Mouse (Mus musculus): ENCODE results near the gene Olfr1223. TPM values are rescaled to one million over a fixed set of nuclear protein-coding genes. Genes with fewer than 3 reads are reported as not detected.
"Not testable (repeated sequence)": the region's sequence is repeated elsewhere in the genome, so short reads cannot be mapped to it uniquely, and the experiment has no call there.

Olfr1223 gene
- not detected in 2 replicates for polyA plus RNA-seq (2015; fragmentation: Nextera tagmentation; extraction: Ambion mirVana)

DNA sequence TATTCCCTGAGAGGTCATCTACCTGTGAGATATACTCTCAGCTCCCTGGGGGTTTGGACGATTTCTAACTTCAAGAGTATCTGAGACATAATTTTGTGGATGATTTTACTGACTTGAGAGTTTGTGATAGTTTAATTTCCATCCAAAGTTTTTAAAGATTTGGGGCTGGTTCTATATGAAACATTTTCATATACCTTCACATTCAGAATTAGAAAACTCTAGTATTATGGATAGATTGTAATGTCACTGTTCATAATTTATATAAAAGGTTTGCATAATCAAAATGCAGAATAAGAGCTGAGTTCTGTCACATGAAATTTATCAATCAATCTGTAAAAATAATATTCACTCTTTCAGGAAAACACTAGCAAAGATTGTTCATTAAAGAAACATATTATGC, at the start of gene Olfr1223:
Gene Olfr1223, minus strand, starts transcription at position 101 of the 400 bp plus-strand sequence.
- no peak within 1 kb of the TSS for H3K4me2 ChIP-seq
- no peaks in the 10 kb centered on the region for H3K4me1 ChIP-seq
- H3K4me3 ChIP-seq (replicated peaks) = no peak within 1 kb of the TSS
- H3K9me3 ChIP-seq (replicated peaks) = no peaks in the 10 kb centered on the region
- H3K9ac ChIP-seq (replicated peaks) = no peak within 1 kb of the TSS
- no peak for ATAC-seq (ENCODE audit: low FRiP score)
- H3K36me3 ChIP-seq = no peaks in the 10 kb centered on the region
- H3K27me3 ChIP-seq (replicated peaks) = no peaks in the 10 kb centered on the region
- H3K27ac ChIP-seq (replicated peaks) = no peak within 1 kb of the TSS
- WGBS = 79% methylated on average over 1 of the region's 1 CpGs

DNA sequence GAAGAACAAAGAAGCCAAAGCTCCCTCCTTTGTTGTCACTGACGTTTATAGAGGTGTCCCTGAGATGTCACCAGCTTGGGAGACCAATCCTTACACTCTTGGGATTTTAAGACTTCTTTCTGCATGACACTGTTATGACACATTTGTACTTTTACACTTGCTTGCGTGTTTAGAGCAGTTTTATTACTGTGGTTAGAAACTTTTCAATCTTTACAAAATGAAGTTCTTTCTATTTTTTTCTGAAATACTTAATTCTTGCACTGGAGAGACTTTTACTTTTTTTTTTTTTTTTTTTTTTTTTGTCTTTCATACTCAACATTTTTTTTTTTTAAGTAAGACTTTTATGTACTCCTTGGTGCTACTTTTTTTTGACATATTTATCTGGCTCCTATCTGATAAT, 48.6 kb upstream of the Olfr1223 start, which contains the start of gene Olfr1226:
Gene Olfr1226, minus strand, starts transcription at position 101 of the 400 bp plus-strand sequence.
- H3K4me2 ChIP-seq = no peak within 1 kb of the TSS
- WGBS = 62% methylated on average over 2 of the region's 2 CpGs
- H3K27me3 ChIP-seq (replicated peaks) = no peaks in the 10 kb centered on the region
- no peak for ATAC-seq (ENCODE audit: low FRiP score)
- H3K4me1 ChIP-seq = no peaks in the 10 kb centered on the region
- H3K9me3 ChIP-seq (replicated peaks) = no peaks in the 10 kb centered on the region
- no peak within 1 kb of the TSS for H3K9ac ChIP-seq (replicated peaks)
- no peak within 1 kb of the TSS for H3K4me3 ChIP-seq (replicated peaks)
- H3K27ac ChIP-seq (replicated peaks) = no peak within 1 kb of the TSS
- no peaks in the 10 kb centered on the region for H3K36me3 ChIP-seq

DNA sequence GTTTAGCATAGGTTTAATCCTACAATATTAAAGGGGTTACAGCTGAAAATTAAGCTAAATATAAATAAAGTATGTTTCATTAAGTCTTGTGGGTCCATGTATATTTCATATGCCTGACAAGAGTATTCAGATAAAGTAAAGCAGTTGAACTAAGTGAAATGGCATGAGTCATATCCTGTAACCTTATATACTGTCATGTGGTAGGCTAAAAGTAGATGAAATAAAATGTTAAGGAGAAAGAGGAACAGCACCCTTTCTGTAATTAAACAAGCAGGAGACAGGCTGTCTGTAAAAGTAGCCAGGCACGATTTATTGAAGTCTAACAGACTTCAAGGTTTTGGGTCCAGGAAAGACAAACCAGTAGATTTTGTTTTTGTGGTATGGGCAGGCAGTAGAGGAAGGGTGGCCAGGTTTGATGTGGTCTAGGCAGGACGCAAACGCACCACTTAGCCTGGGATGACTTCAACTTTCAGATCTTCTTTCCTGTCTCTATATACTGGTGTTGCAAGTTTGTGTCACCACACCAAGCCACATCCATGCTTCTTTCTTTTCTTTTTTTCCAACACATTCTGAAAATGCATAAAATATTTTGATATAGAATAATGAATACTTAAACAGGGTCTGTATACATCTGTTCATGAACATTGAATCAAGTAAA, 45.1 kb upstream of the Olfr1223 start:
- H3K36me3 ChIP-seq = no peaks in the 10 kb centered on the region
- no peaks in the 10 kb centered on the region for H3K27me3 ChIP-seq (replicated peaks)
- no peaks in the 10 kb centered on the region for H3K4me1 ChIP-seq
- no peaks in the 10 kb centered on the region for H3K9me3 ChIP-seq (replicated peaks)
- no peak overlapping the region for H3K9ac ChIP-seq (replicated peaks)
- no peak overlapping the region for H3K27ac ChIP-seq (replicated peaks)
- WGBS = 94% methylated on average over 3 of the region's 3 CpGs
- H3K4me2 ChIP-seq = no peak overlapping the region
- no peak overlapping the region for H3K4me3 ChIP-seq (replicated peaks)
- ATAC-seq (ENCODE audit: low FRiP score) = no peak

DNA sequence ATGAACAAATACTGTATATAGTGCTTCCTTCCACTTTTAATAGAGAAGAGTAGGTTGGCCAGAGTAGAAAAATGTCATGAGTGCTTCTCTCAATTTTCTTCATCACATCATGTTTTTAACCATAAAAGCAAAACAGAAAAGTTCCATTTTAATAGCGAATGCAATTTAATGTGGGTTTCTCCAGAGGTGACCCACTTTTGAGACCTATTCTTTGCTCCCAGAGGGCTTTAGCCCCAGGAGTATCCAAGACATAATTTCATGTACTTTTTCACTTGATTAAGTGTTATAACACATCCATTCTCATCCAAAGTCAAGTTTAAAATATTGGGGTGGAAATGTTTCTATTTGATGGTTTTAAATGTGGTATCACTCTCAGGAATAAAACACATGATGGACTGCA, 23.2 kb upstream of the Olfr1223 start, which contains the start of gene Olfr1225:
Gene Olfr1225, minus strand, starts transcription at position 101 of the 400 bp plus-strand sequence.
- Histone ChIP-seq H3K36me3 (no peaks in the 10 kb centered on the region), H3K4me3 (replicated peaks) (no peak within 1 kb of the TSS), H3K9ac (replicated peaks) (no peak within 1 kb of the TSS), H3K4me1 (no peaks in the 10 kb centered on the region), H3K27me3 (replicated peaks) (no peaks in the 10 kb centered on the region), H3K4me2 (no peak within 1 kb of the TSS), H3K27ac (replicated peaks) (no peak within 1 kb of the TSS), H3K9me3 (replicated peaks) (no peaks in the 10 kb centered on the region)
- WGBS = 96% methylated on average over 1 of the region's 1 CpGs
- no peak for ATAC-seq (ENCODE audit: low FRiP score)

DNA sequence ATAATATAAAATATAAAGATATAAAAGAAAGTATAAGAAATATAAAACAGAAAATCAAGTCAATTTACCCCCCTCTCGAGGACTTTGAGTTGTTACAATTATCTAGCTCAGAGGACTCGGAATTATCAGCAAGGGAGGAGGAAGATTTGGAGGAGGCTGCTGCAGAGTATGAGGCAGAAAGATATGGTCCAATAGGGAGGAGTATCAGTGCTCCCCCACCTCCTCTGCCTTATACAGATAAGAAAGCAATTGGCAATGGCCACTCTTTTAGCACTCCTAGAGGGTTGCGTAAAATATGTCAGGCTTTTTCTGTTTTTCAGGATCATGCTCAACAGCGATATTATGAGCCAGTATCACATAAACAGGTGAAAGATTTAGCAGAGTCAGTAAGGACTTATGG, 13.4 kb upstream of the Olfr1223 start:
- not testable (repeated sequence) for H3K4me3 ChIP-seq (replicated peaks); H3K9ac ChIP-seq (replicated peaks); H3K36me3 ChIP-seq; ATAC-seq (ENCODE audit: low FRiP score); H3K27ac ChIP-seq (replicated peaks); H3K4me2 ChIP-seq; H3K9me3 ChIP-seq (replicated peaks); H3K27me3 ChIP-seq (replicated peaks); H3K4me1 ChIP-seq
- WGBS = 93% methylated on average over 4 of the region's 4 CpGs

DNA sequence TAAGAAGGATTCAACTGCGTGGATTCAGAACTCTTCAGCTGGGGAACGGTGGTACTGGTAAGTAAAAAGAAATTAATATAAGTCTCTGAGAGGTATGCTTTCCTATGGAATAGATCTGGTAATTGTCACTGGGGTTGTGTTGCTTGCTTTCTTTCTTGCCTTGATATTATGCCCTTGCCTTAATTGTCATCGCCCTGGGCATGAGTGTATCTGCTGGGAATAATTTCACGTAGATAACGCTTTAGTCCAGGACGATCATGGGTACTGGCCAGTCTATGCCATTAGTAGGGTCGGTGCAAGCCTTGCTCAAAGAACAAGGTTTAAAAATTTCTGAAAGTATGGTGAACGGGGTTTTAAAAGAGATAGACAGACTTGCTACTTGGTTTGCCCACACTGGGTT, 12.6 kb upstream of the Olfr1223 start, which contains the start of gene Olfr1224-ps1:
Gene Olfr1224-ps1, minus strand, starts transcription at position 101 of the 400 bp plus-strand sequence.
- H3K27ac ChIP-seq (replicated peaks); H3K27me3 ChIP-seq (replicated peaks); ATAC-seq (ENCODE audit: low FRiP score); H3K9ac ChIP-seq (replicated peaks); H3K9me3 ChIP-seq (replicated peaks); H3K36me3 ChIP-seq; H3K4me1 ChIP-seq; H3K4me3 ChIP-seq (replicated peaks); H3K4me2 ChIP-seq: not testable (repeated sequence)
- 93% methylated on average over 8 of the region's 8 CpGs for WGBS

DNA sequence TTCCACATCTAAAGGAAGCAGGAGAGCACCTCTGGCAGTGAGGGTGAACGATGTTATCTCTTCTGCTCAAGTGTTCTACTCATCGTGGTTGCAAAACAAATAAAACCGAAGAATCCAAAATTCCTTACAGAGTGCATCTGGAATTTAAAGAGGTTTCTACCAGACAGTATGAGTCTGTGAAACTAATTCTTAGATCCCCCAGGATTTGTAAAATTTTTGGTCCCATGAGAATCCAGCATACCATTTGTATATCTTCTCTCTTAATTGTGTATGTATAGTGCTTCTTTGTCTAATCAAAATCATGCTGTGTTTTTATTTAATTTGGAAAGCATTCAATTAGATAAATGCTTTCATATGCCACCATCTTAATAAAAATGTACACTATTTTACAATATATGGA, 18.4 kb downstream of the Olfr1223 start, which contains the start of gene Olfr1222:
Gene Olfr1222, minus strand, starts transcription at position 101 of the 400 bp plus-strand sequence.
- no peaks in the 10 kb centered on the region for H3K9me3 ChIP-seq (replicated peaks)
- H3K27ac ChIP-seq (replicated peaks) = no peak within 1 kb of the TSS
- H3K4me3 ChIP-seq (replicated peaks) = no peak within 1 kb of the TSS
- no peak within 1 kb of the TSS for H3K4me2 ChIP-seq
- 78% methylated on average over 3 of the region's 3 CpGs for WGBS
- no peak for ATAC-seq (ENCODE audit: low FRiP score)
- no peaks in the 10 kb centered on the region for H3K36me3 ChIP-seq
- H3K4me1 ChIP-seq = no peaks in the 10 kb centered on the region
- no peaks in the 10 kb centered on the region for H3K27me3 ChIP-seq (replicated peaks)
- no peak within 1 kb of the TSS for H3K9ac ChIP-seq (replicated peaks)

DNA sequence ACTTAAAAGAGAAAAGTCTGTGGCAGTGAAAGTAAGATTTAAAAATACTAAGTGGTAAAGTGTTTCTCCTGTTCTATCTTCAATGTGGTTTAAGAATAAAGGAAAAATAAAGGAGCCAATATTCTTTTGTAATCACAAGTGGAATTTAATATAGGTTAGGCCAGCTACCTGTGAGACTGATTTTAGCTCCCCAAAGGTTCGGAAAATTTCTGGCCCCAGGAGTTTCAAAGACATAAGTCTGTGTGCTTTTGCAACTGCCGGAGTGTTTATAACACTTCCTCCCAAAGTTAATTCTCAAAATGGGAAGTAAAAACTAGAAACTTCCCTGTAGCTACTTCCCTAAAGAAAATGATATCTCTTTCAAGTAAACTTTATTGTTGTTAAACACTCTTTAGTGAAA, 34.2 kb downstream of the Olfr1223 start, which contains the start of gene Olfr1221:
Gene Olfr1221, minus strand, starts transcription at position 101 of the 400 bp plus-strand sequence.
- Histone ChIP-seq H3K27ac (replicated peaks) (no peak within 1 kb of the TSS), H3K4me3 (replicated peaks) (no peak within 1 kb of the TSS), H3K4me2 (no peak within 1 kb of the TSS), H3K4me1 (no peaks in the 10 kb centered on the region), H3K36me3 (no peaks in the 10 kb centered on the region), H3K27me3 (replicated peaks) (no peaks in the 10 kb centered on the region), H3K9ac (replicated peaks) (no peak within 1 kb of the TSS), H3K9me3 (replicated peaks) (no peaks in the 10 kb centered on the region)
- WGBS = 90% methylated on average over 2 of the region's 2 CpGs
- ATAC-seq (ENCODE audit: low FRiP score) = no peak

DNA sequence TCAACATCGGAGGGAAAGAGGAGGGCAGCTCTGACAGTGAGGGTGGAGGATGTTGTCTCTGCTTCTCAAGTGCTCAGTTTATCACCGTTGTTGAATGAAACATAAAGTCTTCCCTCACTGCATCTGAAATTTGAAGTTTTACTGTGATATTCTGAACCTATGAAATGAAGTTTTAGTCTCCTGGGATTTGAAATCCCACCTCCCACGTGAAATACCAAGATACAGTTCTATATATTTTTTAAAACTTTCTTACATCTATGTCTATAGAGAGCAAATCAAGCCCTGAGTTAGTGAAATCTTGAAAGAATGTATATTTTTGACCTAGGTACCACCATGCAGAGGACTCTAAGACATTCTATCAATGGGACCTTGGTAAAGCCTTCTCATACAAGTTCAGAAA, 44.6 kb downstream of the Olfr1223 start, which contains the start of gene Olfr1220:
Gene Olfr1220, minus strand, starts transcription at position 101 of the 400 bp plus-strand sequence.
- no peaks in the 10 kb centered on the region for H3K4me1 ChIP-seq
- no peaks in the 10 kb centered on the region for H3K36me3 ChIP-seq
- no peaks in the 10 kb centered on the region for H3K9me3 ChIP-seq (replicated peaks)
- ATAC-seq (ENCODE audit: low FRiP score) = no peak
- H3K27me3 ChIP-seq (replicated peaks) = no peaks in the 10 kb centered on the region
- no peak within 1 kb of the TSS for H3K27ac ChIP-seq (replicated peaks)
- H3K4me2 ChIP-seq = no peak within 1 kb of the TSS
- no peak within 1 kb of the TSS for H3K4me3 ChIP-seq (replicated peaks)
- WGBS = 75% methylated on average over 3 of the region's 3 CpGs
- H3K9ac ChIP-seq (replicated peaks) = no peak within 1 kb of the TSS

DNA sequence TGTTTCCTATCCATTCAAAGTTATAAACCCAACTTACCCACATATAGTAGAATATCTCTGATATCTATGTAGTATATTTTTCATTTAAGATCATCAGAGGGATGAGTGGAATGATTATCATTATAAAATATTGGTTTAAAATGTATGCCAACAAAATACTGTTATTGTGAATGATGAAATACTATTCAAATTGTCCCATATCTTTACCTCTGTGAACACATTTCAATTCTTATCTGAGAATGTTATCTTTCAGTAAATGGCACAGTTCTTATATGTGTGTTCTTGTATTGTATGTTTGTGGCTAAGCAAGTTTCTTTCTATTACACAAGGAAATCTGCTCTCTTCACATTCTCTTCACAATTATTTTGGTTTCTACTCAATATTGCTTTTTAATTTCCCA, 45.7 kb downstream of the Olfr1223 start:
- Histone ChIP-seq H3K4me3 (replicated peaks) (no peak overlapping the region), H3K27ac (replicated peaks) (no peak overlapping the region), H3K9me3 (replicated peaks) (no peaks in the 10 kb centered on the region), H3K27me3 (replicated peaks) (no peaks in the 10 kb centered on the region), H3K4me1 (no peaks in the 10 kb centered on the region), H3K36me3 (no peaks in the 10 kb centered on the region), H3K9ac (replicated peaks) (no peak overlapping the region), H3K4me2 (no peak overlapping the region)
- no peak for ATAC-seq (ENCODE audit: low FRiP score)

DNA sequence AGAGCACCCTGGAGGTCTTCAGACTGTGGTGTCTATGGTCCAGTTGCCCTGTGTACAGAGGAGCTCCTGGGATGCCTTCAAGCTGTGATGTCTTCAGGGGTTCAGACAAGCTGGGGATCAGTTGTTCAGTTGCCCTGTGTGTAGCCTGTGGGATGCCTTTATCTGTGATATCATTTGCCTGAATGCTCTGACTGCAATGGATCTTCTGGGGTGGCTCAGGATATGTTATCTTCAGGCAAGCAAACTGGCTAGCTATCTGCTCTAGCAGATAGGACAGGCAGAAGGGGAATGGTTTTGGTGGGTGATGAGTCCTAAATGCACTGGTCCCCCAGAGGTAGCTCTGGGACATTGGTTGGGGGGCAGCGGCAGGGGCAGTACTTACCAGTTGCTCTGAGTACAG, 57.5 kb downstream of the Olfr1223 start:
- no peak for ATAC-seq (ENCODE audit: low FRiP score)
- no peak overlapping the region for H3K27ac ChIP-seq (replicated peaks)
- H3K9ac ChIP-seq (replicated peaks) = no peak overlapping the region
- no peaks in the 10 kb centered on the region for H3K36me3 ChIP-seq
- H3K4me2 ChIP-seq = no peak overlapping the region
- no peaks in the 10 kb centered on the region for H3K9me3 ChIP-seq (replicated peaks)
- H3K27me3 ChIP-seq (replicated peaks) = no peaks in the 10 kb centered on the region
- WGBS = 96% methylated on average over 1 of the region's 1 CpGs
- no peak overlapping the region for H3K4me3 ChIP-seq (replicated peaks)
- H3K4me1 ChIP-seq = no peaks in the 10 kb centered on the region

Data from neural tube, embryonic 15.5 days (tissue).